Mouse (Mus musculus): ENCODE measurements around the gene Igsf8. TPM values are rescaled to one million over a fixed set of nuclear protein-coding genes. Genes with fewer than 3 reads are reported as not detected.

Igsf8 gene
- polyA plus RNA-seq, 1 experiment, result 119 TPM

- H3K4me1 ChIP-seq (ENCODE audit: control insufficient read depth, insufficient read depth, insufficient read length), result peaks cover 5% of the 10 kb centered on the region; the same call in 1 of the 2 replicates
- H3K27me3 ChIP-seq (ENCODE audit: control insufficient read depth, insufficient read depth, low read length), result peaks cover 3% of the 10 kb centered on the region; the same call in 1 of the 2 replicates
- TF ChIP-seq CTCF (IDR thresholded peaks at IDR 0.05; ENCODE audit: extremely low read depth, insufficient read depth, insufficient read length, insufficient replicate concordance) (no peak), POLR2A (IDR thresholded peaks at IDR 0.05; ENCODE audit: low read depth, low read length) (no peak)
- H3K27ac ChIP-seq (ENCODE audit: insufficient read depth, low read length), result no peak overlapping the region
- no peak overlapping the region for H3K4me3 ChIP-seq (ENCODE audit: extremely low read depth, insufficient read depth, insufficient read length)
- no peaks in the 10 kb centered on the region for H3K36me3 ChIP-seq (ENCODE audit: control insufficient read depth, insufficient read depth, low read length)
- DNase-seq (ENCODE audit: low read depth in 1 of 2, low spot score in 2 of 2), result no peak
- WGBS, result 88% methylated on average over 6 of the region's 6 CpGs
These were observed 68.2 kb downstream of the Igsf8 start for GRCm38 (mm10) chr1:172329616-172330015.

DNA sequence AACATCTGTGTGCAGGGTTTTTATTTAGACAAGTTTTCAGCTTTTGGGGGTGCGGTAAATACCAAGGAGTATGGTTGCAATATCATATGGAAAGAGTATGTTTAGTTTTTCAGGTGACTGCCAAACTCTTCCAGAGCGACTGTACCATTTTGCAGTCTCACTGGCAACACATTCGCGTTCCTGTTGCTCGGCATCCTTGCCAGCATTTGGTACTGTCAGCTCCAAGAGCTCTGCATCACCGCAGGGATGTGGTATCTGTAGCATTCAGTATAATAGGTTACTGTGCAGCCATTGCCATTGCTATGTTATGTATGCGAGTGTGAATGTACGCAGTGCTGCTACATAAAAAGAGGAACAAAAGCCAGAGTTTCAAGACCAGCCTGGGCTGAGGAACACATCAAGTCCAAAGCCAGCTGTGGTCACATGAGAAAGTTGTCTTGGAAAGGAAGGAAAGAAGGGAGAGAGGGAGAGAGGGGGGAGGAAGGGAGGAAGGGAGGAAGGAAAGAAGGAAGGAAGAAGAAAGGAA, 70.0 kb downstream of the Igsf8 start:
- no peak overlapping the region for H3K4me3 ChIP-seq (ENCODE audit: extremely low read depth, insufficient read depth, insufficient read length)
- DNase-seq (ENCODE audit: low read depth in 1 of 2, low spot score in 2 of 2), result no peak
- H3K27ac ChIP-seq (ENCODE audit: insufficient read depth, low read length), result no peak overlapping the region
- WGBS, result 48% methylated on average over 8 of the region's 8 CpGs
- TF ChIP-seq POLR2A (IDR thresholded peaks at IDR 0.05; ENCODE audit: low read depth, low read length) (no peak), CTCF (IDR thresholded peaks at IDR 0.05; ENCODE audit: extremely low read depth, insufficient read depth, insufficient read length, insufficient replicate concordance) (no peak)
- no peaks in the 10 kb centered on the region for H3K4me1 ChIP-seq (ENCODE audit: control insufficient read depth, insufficient read depth, insufficient read length)
- H3K36me3 ChIP-seq (ENCODE audit: control insufficient read depth, insufficient read depth, low read length), result no peaks in the 10 kb centered on the region
- H3K27me3 ChIP-seq (ENCODE audit: control insufficient read depth, insufficient read depth, low read length), result no peaks in the 10 kb centered on the region

- DNase-seq (ENCODE audit: low read depth in 1 of 2, low spot score in 2 of 2), result no peak
- no peak overlapping the region for H3K27ac ChIP-seq (ENCODE audit: insufficient read depth, low read length)
- H3K4me3 ChIP-seq (ENCODE audit: extremely low read depth, insufficient read depth, insufficient read length), result no peak overlapping the region
- H3K4me1 ChIP-seq (ENCODE audit: control insufficient read depth, insufficient read depth, insufficient read length), result no peaks in the 10 kb centered on the region
- 78% methylated on average over 2 of the region's 2 CpGs for WGBS
- 0 out of 2 replicates have a peak, but pooled peaks cover 1% of the 10 kb centered on the region for H3K27me3 ChIP-seq (ENCODE audit: control insufficient read depth, insufficient read depth, low read length)
- no peaks in the 10 kb centered on the region for H3K36me3 ChIP-seq (ENCODE audit: control insufficient read depth, insufficient read depth, low read length)
- TF ChIP-seq CTCF (IDR thresholded peaks at IDR 0.05; ENCODE audit: extremely low read depth, insufficient read depth, insufficient read length, insufficient replicate concordance) (no peak), POLR2A (IDR thresholded peaks at IDR 0.05; ENCODE audit: low read depth, low read length) (no peak)
These were observed 71.5 kb downstream of the Igsf8 start for GRCm38 (mm10) chr1:172332925-172333324.

GRCm38 (mm10) chr1:172333512-172333911, 72.1 kb downstream of the Igsf8 start:
- WGBS, result 49% methylated on average over 3 of the region's 3 CpGs
- H3K27ac ChIP-seq (ENCODE audit: insufficient read depth, low read length), result no peak overlapping the region
- no peak for DNase-seq (ENCODE audit: low read depth in 1 of 2, low spot score in 2 of 2)
- TF ChIP-seq POLR2A (IDR thresholded peaks at IDR 0.05; ENCODE audit: low read depth, low read length) (no peak), CTCF (IDR thresholded peaks at IDR 0.05; ENCODE audit: extremely low read depth, insufficient read depth, insufficient read length, insufficient replicate concordance) (no peak)
- no peaks in the 10 kb centered on the region for H3K36me3 ChIP-seq (ENCODE audit: control insufficient read depth, insufficient read depth, low read length)
- H3K4me1 ChIP-seq (ENCODE audit: control insufficient read depth, insufficient read depth, insufficient read length), result no peaks in the 10 kb centered on the region
- 0 out of 2 replicates have a peak, but pooled peaks cover 1% of the 10 kb centered on the region for H3K27me3 ChIP-seq (ENCODE audit: control insufficient read depth, insufficient read depth, low read length)
- H3K4me3 ChIP-seq (ENCODE audit: extremely low read depth, insufficient read depth, insufficient read length), result no peak overlapping the region

GRCm38 (mm10) chr1:172335804-172336203, 74.4 kb downstream of the Igsf8 start:
- Histone ChIP-seq H3K27me3 (ENCODE audit: control insufficient read depth, insufficient read depth, low read length) (peaks cover 5% of the 10 kb centered on the region), H3K27ac (ENCODE audit: insufficient read depth, low read length) (no peak overlapping the region), H3K4me1 (ENCODE audit: control insufficient read depth, insufficient read depth, insufficient read length) (no peaks in the 10 kb centered on the region), H3K4me3 (ENCODE audit: extremely low read depth, insufficient read depth, insufficient read length) (no peak overlapping the region), H3K36me3 (ENCODE audit: control insufficient read depth, insufficient read depth, low read length) (no peaks in the 10 kb centered on the region)
- 31% methylated on average over 15 of the region's 15 CpGs for WGBS
- TF ChIP-seq POLR2A (IDR thresholded peaks at IDR 0.05; ENCODE audit: low read depth, low read length), result no peak
- TF ChIP-seq CTCF (IDR thresholded peaks at IDR 0.05; ENCODE audit: extremely low read depth, insufficient read depth, insufficient read length, insufficient replicate concordance), result no peak
- DNase-seq (ENCODE audit: low read depth in 1 of 2, low spot score in 2 of 2), result no peak

- Histone ChIP-seq H3K27ac (ENCODE audit: insufficient read depth, low read length) (no peak overlapping the region), H3K4me1 (ENCODE audit: control insufficient read depth, insufficient read depth, insufficient read length) (no peaks in the 10 kb centered on the region), H3K36me3 (ENCODE audit: control insufficient read depth, insufficient read depth, low read length) (no peaks in the 10 kb centered on the region), H3K4me3 (ENCODE audit: extremely low read depth, insufficient read depth, insufficient read length) (no peak overlapping the region), H3K27me3 (ENCODE audit: control insufficient read depth, insufficient read depth, low read length) (peaks cover 9% of the 10 kb centered on the region)
- no peak for TF ChIP-seq POLR2A (IDR thresholded peaks at IDR 0.05; ENCODE audit: low read depth, low read length)
- DNase-seq (ENCODE audit: low read depth in 1 of 2, low spot score in 2 of 2), result no peak
- WGBS, result 65% methylated on average over 2 of the region's 2 CpGs
These were observed 76.2 kb downstream of the Igsf8 start for GRCm38 (mm10) chr1:172337411-172338185.
